Mouse (Mus musculus): ENCODE data around the gene Siglec1. TPM values are rescaled to one million over a fixed set of nuclear protein-coding genes. Genes with fewer than 3 reads are reported as not detected.

The Siglec1 gene
- polyA plus RNA-seq (2014; fragmentation: Illumina TruSeq; extraction: RNeasy Lipid Tissue Mini Kit (QIAGEN cat#74804); ENCODE audit: low read depth, low replicate concordance): 0.69 TPM

GRCm38 (mm10) chr2:131086667-131087390 is at the start of gene Siglec1:
TSS of gene Siglec1 (minus strand) at chr2:131086765.

GRCm38 (mm10) chr2:131132930-131133547 is 46.5 kb upstream of the Siglec1 start, which contains the start of gene Gm11037:
TSS of gene Gm11037 (plus strand) at chr2:131133497.

DNA sequence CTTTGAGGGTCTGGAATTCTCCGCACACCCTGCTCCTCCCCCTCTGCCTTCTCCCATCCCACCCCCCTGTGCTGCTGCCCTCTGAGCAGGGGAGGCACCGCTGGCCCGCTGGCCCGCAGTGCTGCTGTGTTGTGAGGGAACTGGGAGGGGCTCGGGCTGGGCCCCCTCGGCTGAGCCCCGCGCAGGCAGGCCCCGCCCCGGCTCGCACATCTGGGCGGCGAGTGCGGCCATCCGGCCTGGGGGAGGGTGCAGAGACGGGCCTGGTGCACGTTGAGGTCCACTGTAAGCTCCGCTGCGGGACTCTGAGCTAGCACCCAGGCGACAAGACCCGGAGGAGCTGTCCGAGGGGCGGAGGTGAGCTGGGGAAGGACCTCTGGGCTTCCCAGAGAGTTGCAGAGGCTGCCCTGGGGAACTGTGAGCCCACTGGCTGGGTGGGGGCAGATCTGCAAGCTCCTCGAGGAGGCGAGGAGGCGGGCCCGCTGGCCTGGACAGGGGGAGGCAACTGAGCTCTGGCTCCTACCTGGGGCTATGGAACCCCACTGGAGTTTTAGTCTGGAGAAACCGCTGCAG is 40.7 kb upstream of the Siglec1 start, which contains the start of gene Hspa12b:
Gene Hspa12b (plus strand): TSS at position 120 of the 570 bp plus-strand sequence.

GRCm38 (mm10) chr2:131063404-131063864 is 23.1 kb downstream of the Siglec1 start, which contains the start of gene Adam33:
TSS of gene Adam33 (minus strand) at chr2:131063814.

GRCm38 (mm10) chr2:131042988-131043387 is 43.6 kb downstream of the Siglec1 start, which contains the start of gene Gfra4:
TSS of gene Gfra4 (minus strand) at chr2:131043088.

Other genes with a start within 250 kb of the Siglec1 start
- gene 4930402H24Rik, start 180.4 kb downstream of the Siglec1 start, polyA plus RNA-seq (2014; fragmentation: Illumina TruSeq; extraction: RNeasy Lipid Tissue Mini Kit (QIAGEN cat#74804); ENCODE audit: low read depth, low replicate concordance): 10.7 TPM
- gene Atrn, start 180.3 kb downstream of the Siglec1 start, polyA plus RNA-seq (2014; fragmentation: Illumina TruSeq; extraction: RNeasy Lipid Tissue Mini Kit (QIAGEN cat#74804); ENCODE audit: low read depth, low replicate concordance): 26.8 TPM
- gene Gfra4, start 43.7 kb downstream of the Siglec1 start, polyA plus RNA-seq (2014; fragmentation: Illumina TruSeq; extraction: RNeasy Lipid Tissue Mini Kit (QIAGEN cat#74804); ENCODE audit: low read depth, low replicate concordance): not detected
- 0.45 TPM for gene Adam33, start 23.0 kb downstream of the Siglec1 start, polyA plus RNA-seq (2014; fragmentation: Illumina TruSeq; extraction: RNeasy Lipid Tissue Mini Kit (QIAGEN cat#74804); ENCODE audit: low read depth, low replicate concordance)
- 0.34 TPM for gene Hspa12b, start 40.5 kb upstream of the Siglec1 start, polyA plus RNA-seq (2014; fragmentation: Illumina TruSeq; extraction: RNeasy Lipid Tissue Mini Kit (QIAGEN cat#74804); ENCODE audit: low read depth, low replicate concordance)
- gene Gm11037, start 46.7 kb upstream of the Siglec1 start, polyA plus RNA-seq (2014; fragmentation: Illumina TruSeq; extraction: RNeasy Lipid Tissue Mini Kit (QIAGEN cat#74804); ENCODE audit: low read depth, low replicate concordance): not detected
- 0.56 TPM for gene 1700037H04Rik, start 73.3 kb upstream of the Siglec1 start, polyA plus RNA-seq (2014; fragmentation: Illumina TruSeq; extraction: RNeasy Lipid Tissue Mini Kit (QIAGEN cat#74804); ENCODE audit: low read depth, low replicate concordance)
- 6.0 TPM for gene Cenpb, start 93.3 kb upstream of the Siglec1 start, polyA plus RNA-seq (2014; fragmentation: Illumina TruSeq; extraction: RNeasy Lipid Tissue Mini Kit (QIAGEN cat#74804); ENCODE audit: low read depth, low replicate concordance)
- gene Cdc25b, start 100.2 kb upstream of the Siglec1 start, polyA plus RNA-seq (2014; fragmentation: Illumina TruSeq; extraction: RNeasy Lipid Tissue Mini Kit (QIAGEN cat#74804); ENCODE audit: low read depth, low replicate concordance): 0.13 TPM
- 0.45 TPM for gene Spef1, start 100.5 kb upstream of the Siglec1 start, polyA plus RNA-seq (2014; fragmentation: Illumina TruSeq; extraction: RNeasy Lipid Tissue Mini Kit (QIAGEN cat#74804); ENCODE audit: low read depth, low replicate concordance)
- 3.0 TPM for gene Ap5s1, start 120.3 kb upstream of the Siglec1 start, polyA plus RNA-seq (2014; fragmentation: Illumina TruSeq; extraction: RNeasy Lipid Tissue Mini Kit (QIAGEN cat#74804); ENCODE audit: low read depth, low replicate concordance)
- gene Mavs, start 147.3 kb upstream of the Siglec1 start, polyA plus RNA-seq (2014; fragmentation: Illumina TruSeq; extraction: RNeasy Lipid Tissue Mini Kit (QIAGEN cat#74804); ENCODE audit: low read depth, low replicate concordance): 14.8 TPM
- 21.2 TPM for gene Pank2, start 175.7 kb upstream of the Siglec1 start, polyA plus RNA-seq (2014; fragmentation: Illumina TruSeq; extraction: RNeasy Lipid Tissue Mini Kit (QIAGEN cat#74804); ENCODE audit: low read depth, low replicate concordance)

All from liver, adult 10 weeks (tissue).